Mouse (Mus musculus): Measurements from ENCODE around the gene Pink1.

GRCm38 (mm10) chr4:138304340-138305104, 21.6 kb downstream of the Pink1 start, which contains the start of gene Ddost:
- no peak for TF ChIP-seq CTCF (IDR thresholded peaks at IDR 0.05; ENCODE audit: control insufficient read depth, insufficient read depth, low read length)
- peak; percentile 66; the same call in 1 of the 2 replicates for TF ChIP-seq POLR2A (IDR thresholded peaks at IDR 0.05; ENCODE audit: borderline replicate concordance, control insufficient read depth, low read depth, low read length)

All from bone marrow, adult 2 months (tissue).